Mouse (Mus musculus) cerebellum, adult 11 months (tissue): ENCODE measurements around the gene Ppp1r13b.
"Not testable (repeated sequence)": the region's sequence is repeated elsewhere in the genome, so short reads cannot be mapped to it uniquely, and the experiment has no call there.

Experiments used
- DNase-seq: peaks from one replicate; pipeline ENCODE4 v3.0.0; 2022

The Ppp1r13b gene

GRCm38 (mm10) chr12:111907970-111908681 is at the start of gene Ppp1r13b:
Gene Ppp1r13b, minus strand, starts transcription at chr12:111908110.
- peak; percentile 95 for DNase-seq

- no peak for DNase-seq
These were observed 48.3 kb upstream of the Ppp1r13b start for GRCm38 (mm10) chr12:111956173-111956572.

- no peak for DNase-seq
These were observed 43.8 kb upstream of the Ppp1r13b start for GRCm38 (mm10) chr12:111951701-111952100.

DNA sequence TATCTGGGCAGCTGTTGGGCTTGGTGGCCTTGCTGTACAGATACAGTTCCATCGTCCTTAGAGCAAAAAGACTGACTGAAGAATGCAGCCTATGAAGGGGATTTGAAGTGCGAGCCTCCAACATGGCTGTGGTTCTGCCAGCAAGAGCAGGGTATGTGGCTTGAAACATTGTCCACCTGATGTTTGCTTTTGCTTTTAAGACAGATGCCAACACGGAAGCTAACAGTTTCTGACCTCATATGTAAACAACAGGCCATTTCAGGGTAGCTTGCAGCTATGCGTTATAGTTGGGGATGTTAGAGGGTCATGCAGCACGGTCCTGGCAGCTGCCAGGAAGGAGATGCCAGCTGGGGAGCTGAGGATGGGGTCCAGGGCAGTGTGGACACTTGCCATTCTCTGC is 42.6 kb upstream of the Ppp1r13b start:
- DNase-seq = no peak

DNA sequence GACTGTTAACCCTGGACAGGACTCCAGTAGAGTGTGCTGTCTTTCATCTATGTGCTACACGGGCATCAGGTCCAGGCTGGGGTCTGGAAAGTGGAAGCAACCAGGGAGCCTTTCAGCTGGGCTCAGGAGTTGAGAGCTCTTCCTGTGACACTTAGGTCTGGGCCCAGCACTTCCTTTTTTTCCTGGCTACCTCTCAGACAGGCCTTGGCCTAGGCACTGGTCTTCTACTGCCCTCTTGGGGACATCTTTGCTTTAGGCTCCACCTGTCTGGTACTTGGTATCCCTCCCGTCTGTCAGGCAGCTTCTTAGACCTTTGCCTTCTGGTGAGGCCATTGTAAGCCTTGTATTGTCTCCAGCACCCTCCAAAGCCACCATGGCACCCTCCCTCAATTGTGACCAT is 38.8 kb upstream of the Ppp1r13b start:
- peak; percentile 56 for DNase-seq

DNA sequence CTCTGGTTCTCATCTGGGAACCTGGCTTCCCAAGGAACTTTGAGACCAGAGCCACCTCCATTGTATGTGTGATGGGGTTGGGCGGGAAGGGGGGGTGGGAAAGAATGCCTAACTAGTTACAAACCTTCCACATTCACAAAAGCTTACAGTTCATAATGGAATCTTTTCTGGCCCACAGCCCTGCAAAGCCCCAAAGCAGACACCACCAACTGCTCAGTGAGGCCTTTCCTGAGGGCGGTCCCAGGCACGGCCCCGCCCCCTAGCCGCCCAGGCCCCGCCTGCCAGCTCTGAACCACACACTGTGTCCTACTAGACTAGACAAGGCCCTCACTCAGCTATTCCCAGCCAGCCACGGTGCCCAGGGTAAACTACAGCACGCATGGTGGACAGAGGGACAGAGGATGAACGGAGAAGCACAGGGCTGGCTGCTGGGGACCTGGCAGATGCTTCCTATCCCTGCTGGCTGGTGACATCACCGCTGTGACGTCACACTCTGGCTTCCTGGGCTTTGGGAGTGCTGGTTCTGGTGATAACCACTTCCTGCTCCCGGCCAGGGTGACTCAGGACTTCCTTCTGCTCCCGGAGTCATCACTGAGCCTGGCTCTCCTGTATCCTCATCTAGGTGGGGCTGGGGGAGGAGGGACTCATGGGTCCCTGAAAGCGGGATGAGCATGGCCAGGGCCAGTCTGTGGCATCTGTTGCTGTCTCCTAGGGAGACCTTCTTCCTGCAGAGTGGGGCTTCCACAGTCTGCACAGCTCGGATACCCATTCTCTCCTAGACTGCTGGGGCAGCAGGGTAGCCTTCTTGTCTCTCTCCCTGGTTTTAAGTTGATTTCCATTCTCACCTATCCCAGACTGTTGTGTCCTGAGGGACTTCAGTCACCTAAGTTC is 38.1 kb upstream of the Ppp1r13b start:
- DNase-seq = not testable (repeated sequence)

DNA sequence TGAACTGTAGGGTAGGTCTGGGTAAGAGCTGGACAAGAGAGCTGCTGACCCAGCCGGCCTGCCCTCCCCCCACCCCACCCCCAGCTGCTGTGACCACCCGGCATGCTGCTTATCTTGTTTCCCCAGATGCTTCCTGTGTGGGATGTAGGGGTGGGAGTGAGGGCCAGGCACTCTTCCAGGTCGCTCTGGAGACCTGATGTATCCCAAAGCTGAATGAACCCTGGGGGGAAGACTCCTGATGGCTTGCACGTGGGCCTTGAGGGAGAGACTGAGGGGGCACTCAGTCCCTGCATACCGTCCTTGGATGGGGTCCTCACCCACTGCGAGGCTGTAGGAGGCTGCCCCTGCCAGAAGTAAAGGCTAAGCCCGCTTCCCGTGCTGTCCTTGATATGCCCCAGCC is 37.2 kb upstream of the Ppp1r13b start:
- no peak for DNase-seq

DNA sequence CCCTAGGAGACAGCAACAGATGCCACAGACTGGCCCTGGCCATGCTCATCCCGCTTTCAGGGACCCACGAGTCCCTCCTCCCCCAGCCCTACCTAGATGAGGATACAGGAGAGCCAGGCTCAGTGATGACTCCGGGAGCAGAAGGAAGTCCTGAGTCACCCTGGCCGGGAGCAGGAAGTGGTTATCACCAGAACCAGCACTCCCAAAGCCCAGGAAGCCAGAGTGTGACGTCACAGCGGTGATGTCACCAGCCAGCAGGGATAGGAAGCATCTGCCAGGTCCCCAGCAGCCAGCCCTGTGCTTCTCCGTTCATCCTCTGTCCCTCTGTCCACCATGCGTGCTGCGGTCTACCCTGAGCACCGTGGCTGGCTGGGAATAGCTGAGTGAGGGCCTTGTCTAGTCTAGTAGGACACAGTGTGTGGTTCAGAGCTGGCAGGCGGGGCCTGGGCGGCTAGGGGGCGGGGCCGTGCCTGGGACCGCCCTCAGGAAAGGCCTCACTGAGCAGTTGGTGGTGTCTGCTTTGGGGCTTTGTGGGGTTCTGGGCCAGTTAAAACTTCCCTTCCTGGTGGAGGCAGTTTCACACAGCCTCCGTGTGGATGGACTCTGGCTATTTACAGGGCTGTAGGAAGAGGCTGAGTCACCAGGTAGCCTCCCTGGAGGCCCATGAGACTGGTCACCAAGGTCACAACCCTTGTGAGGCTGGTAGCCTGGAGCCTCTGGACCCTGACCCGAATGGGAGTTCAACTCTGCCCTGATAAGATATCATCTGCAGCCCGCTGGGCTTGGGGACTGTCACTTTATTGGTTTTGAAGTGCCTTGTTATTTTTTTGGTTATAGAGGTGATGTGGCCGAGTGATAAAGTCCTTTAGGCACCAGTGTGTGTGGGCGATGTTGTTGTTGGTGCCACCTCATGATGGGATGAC is 36.4 kb upstream of the Ppp1r13b start:
- DNase-seq = not testable (repeated sequence)

- no peak for DNase-seq
These were observed 35.6 kb upstream of the Ppp1r13b start for GRCm38 (mm10) chr12:111943421-111944064.

DNA sequence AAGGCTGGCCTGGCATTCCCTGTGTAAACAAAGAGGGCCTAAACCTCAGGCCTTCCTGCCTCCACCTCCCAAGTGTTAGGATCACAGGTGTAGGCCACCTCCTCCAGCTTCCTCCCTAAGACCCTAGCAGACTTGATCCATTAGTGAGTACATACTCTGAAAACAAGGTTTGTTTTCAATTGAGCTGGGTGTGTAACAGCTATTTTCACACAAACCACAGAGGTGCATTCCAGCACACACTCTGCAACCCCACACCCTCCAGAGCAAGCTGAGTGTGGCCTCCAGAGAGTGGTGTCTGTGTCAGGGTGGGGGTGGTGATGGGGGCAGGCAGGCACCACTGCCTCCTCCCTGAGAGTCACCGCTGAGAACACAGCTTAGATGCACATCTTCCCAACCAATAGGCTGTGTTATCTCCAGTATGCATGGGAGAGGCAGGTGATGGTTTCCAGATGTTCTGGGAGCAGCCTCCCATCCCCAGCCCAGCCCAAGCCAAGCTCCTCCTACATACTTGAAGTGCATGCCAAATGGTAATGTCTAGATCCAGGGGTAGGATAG is 30.8 kb upstream of the Ppp1r13b start:
- no peak for DNase-seq

DNA sequence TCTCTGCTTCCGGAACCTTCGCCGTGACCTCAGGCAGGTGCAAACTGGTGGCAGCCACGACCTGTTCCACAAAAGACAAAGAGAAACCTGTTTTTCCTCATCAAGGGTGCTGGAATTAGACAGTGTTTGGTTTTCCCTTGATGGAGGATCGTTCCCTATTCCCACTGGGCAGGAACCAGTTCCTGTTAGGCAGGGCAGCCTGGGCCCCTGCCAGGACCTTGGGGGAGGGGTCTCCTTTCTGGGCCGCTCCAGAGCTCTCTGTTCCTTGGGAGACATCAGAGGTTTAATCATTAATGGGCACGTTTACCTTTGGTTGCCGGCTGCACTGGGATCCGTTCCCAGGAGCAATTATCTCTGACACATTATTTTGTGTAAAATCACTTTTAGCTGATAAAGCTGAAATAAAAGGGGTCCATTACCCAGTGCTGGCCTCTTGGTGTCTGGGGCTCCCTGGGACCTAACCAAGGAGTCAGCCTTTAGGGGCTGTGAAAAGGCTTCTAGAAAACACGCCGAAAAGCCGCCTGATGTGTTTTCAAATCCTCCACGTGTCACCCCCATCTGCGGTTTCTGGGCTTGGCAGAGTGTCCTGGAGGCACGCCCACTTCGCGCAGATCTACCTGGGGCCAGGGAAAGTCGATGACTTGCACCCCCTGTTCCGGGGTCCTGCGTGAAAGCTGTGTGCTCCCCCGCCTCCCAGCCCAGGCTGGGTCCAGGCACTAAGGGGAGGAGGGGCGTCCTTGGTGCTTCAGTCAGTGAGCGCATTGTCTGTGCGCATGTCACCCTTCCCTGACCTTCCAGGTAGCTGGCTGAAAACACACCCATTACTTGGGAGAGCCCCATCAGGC is 29.0 kb upstream of the Ppp1r13b start:
- no peak for DNase-seq

DNA sequence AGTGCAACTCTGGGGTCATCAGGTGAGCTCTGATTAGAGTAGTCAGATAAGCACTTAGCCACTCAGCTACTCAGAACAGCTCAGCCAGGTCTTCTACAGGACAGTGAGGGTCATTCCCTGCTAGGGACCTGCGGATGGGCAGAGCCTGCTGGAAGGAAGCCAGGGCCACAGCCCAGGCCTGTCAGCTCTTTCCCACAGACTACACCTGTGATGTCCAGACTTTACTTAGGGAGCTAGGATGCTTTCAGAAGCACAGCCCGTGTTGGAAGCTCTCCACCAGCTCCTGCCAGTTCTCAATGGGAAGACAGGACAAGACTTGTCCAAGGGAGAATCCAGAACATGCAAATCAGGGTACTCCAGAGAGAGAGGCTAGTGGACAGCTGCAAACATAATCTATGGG is 26.1 kb upstream of the Ppp1r13b start:
- DNase-seq = no peak

DNA sequence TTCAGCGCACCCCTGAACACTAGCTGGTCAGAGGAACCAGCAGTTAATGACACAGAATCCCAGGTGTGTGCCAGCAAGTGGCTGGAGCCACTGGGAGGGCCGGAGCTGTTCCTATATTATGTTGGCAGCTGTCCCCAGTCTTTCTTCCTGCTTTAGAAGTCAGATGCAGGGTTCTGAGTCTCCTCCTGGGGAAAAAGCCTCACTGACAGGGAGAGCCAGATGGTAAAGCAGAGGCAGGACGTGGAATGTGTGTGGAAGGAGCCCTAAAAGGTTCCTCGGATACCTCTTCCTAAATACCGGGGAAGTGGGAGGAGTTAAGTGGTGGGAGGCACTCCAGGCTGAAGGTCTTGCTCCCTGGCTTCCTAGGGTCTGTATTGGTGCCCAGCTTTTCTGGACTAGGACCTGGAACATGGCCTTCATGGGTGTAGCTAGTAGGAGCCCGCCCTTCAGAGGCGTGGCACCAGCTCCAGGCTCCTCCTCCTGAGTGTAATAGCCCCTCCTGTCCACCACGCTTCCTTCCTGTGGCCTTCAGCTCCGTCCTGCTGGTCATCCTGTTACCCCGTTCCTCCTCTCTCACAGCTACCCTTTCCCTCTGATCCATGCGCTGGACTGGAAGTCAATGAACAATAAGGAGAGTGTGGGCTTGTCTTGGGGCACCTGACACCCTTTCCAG is 25.3 kb upstream of the Ppp1r13b start:
- DNase-seq = no peak

- DNase-seq = no peak
These were observed 24.6 kb upstream of the Ppp1r13b start for GRCm38 (mm10) chr12:111932513-111932912.

DNA sequence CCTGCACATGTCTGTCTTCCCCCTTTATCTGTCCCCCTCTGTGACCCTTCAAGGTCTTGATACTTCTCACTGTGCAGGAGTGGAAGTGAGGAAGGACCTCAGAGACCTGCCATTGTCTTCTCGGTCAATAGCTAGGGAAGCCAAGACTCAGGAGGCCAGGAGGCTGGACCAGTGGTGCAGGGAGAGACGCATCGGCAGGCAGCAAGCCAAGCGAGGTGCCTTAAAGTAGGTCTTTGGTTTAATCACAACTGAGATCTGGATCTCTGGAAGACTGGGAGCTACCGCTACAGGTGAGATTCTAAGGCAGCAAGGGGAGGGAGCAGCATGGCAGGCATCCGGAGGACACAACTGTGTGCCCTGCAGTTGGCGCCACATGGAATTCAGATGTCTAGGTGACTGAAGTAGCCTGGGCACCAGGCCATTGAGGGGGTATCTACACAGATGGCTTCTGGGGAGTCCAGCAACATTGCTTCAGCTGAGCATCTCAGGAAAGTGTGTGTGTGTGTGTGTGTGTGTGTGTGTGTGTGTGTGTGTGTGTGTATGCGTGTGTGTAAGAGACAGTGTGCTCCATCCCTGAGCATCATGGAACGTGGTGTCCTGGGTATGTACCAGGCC is 23.6 kb upstream of the Ppp1r13b start:
- DNase-seq = no peak

DNA sequence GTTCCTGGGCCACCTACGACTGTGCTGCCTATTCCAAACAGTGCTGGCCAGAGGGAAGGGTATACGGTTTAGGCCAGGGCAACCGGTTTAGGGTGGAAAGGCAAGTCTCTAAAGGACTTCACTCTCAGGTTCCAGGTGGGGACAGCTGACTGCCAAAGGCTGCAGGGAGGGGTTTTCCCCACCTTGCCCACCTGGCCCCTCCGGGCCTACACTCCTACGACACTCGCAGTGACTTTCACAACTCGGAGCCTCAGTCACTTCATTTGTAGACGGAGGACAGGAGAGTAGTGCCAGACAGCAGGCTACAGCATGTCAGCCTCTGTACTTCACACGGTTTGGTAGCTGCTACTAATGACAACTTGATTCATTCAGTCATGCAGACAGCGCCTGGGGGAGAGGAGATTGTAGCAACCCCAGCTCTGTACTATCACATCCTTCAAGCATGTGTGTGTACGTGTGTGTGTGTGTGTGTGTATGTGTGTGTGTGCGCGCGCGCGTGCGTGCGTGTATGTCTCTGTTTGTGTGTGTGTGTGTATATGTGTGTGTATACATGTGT is 20.6 kb upstream of the Ppp1r13b start:
- DNase-seq = no peak

DNA sequence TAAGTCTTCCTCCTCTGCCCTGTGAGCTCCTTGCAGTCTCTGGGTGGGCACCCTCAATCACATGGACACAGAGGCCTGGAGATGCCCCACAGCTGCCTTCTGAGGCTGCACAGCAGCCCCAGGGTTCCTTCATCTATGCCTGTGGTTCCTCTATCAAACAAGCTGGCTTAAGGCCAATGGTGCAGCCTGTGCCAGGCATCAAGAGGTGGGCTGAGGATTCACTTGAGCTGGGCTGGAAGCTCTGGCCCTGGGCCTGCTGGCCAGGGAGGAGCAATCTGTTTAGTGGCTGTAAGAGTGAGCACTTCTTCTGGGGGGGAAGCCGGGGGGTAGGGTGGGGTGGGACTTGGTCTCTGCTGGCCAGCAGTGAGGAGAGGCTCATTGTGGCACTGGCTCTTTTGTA is 19.4 kb upstream of the Ppp1r13b start:
- no peak for DNase-seq

GRCm38 (mm10) chr12:111923117-111923516 is 15.2 kb upstream of the Ppp1r13b start:
- DNase-seq = no peak

DNA sequence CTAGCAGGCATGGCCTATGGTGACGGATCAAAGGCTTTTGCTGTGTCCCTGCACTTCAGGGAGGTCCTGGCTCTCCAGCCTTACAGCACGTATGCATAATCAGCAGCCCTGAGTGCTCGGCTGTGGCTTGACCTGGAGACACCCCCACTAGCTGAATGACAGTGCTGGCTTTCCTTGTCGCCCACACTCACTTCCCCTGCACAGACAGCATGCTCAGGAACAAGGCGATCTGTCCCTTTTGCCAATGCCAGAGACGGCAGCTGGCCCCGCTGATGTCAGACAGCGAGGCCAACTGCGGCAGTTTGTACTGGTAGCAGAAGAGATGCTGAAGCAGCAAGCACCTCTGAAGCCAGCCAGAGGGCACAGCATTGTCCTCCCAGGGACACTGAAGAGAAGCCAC is 12.1 kb upstream of the Ppp1r13b start:
- peak; percentile 74 for DNase-seq
